Mouse (Mus musculus): Measurements from ENCODE around the gene Amz2. TPM values are rescaled to one million over a fixed set of nuclear protein-coding genes. Genes with fewer than 3 reads are reported as not detected.
A peak's percentile ranks its signal among the peaks of the same experiment; 100 is the strongest.

Gene Amz2
- polyA plus RNA-seq, 1 experiment from 2014 or later = 63.6 TPM

DNA sequence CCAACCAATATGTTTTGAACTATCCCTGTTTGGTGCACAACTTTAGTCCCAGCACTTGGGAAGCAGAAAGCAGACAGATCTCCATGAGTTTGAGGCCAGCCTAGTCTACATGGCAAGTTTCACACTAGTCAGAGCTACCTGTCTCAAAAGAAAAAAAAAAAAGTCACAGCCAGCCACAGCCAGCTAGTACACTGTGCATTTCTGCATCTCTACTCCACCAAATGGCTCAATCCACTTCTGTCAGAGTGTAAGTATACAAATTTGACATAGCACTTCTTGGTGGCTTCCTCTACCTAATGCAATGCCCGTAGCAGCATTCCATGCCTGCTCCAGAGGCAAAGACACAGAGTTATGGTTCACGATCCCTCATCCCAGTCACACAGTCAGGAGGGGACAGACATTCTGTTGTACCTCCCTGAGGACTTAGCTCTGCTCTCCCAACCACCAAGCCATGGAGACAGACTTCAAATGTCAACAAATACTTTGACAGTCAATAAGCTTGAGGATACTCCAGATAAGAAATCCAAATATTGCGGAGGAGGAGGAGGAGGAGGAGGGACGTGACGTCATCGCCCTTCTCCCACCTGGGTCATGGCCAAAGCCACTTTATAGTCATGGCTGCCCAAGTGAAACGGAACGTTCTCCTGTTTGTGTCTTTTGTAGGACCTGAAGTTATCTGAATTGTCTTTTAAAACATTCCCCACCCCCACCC lies 8.9 kb upstream of the Amz2 start:
- Histone ChIP-seq H3K27ac (replicated peaks; ENCODE audit: low read depth, low read length) (no peak overlapping the region), H3K4me3 (replicated peaks; ENCODE audit: low read depth, low read length) (no peak overlapping the region), H3K4me2 (ENCODE audit: low read length) (no peak overlapping the region), H3K27me3 (ENCODE audit: control insufficient read depth, insufficient read depth, low read length) (no peaks in the 10 kb centered on the region), H3K9ac (replicated peaks; ENCODE audit: low read length) (no peak overlapping the region), H3K4me1 (ENCODE audit: control insufficient read depth, insufficient read depth, low read length) (no peaks in the 10 kb centered on the region), H3K9me3 (ENCODE audit: control insufficient read depth, low read length) (no peaks in the 10 kb centered on the region), H3K36me3 (ENCODE audit: control insufficient read depth, insufficient read depth, low read length) (no peaks in the 10 kb centered on the region)
- DNase-seq (no peak), ATAC-seq (ENCODE audit: low FRiP score, low TSS enrichment) (no peak)
- 85% methylated on average over 8 of the region's 8 CpGs for WGBS

DNA sequence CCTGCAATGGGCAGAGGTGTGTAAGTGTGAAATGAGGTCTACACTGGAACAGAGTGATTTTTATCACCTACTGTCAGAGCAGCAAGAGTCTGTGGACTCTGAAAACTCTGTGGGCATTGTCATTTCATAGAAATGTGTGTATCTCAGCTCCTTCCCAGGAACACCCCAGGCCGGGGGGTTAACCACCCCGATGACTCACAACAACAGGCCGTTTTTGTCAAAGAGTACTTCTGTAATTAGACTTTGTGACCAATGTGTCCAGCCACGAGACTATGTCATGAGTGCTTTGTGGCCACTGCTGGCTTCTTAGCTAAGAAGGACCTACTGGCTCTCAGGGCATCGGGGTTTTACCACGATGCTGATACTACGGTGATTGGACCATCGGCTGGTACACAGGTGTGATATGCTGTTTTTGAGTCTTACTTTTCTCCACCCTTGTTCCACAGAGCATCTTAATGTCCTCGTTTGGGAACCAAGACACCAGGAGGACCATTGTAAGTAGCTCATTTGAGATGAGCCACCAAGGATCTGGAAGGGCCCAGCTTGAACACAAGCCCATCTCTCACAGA lies 8.2 kb upstream of the Amz2 start:
- no peak for ATAC-seq (ENCODE audit: low FRiP score, low TSS enrichment)
- Histone ChIP-seq H3K4me1 (ENCODE audit: control insufficient read depth, insufficient read depth, low read length) (no peaks in the 10 kb centered on the region), H3K9ac (replicated peaks; ENCODE audit: low read length) (no peak overlapping the region), H3K4me2 (ENCODE audit: low read length) (no peak overlapping the region), H3K27me3 (ENCODE audit: control insufficient read depth, insufficient read depth, low read length) (no peaks in the 10 kb centered on the region), H3K9me3 (ENCODE audit: control insufficient read depth, low read length) (no peaks in the 10 kb centered on the region), H3K4me3 (replicated peaks; ENCODE audit: low read depth, low read length) (no peak overlapping the region), H3K27ac (replicated peaks; ENCODE audit: low read depth, low read length) (no peak overlapping the region), H3K36me3 (ENCODE audit: control insufficient read depth, insufficient read depth, low read length) (no peaks in the 10 kb centered on the region)
- DNase-seq = no peak
- 92% methylated on average over 9 of the region's 9 CpGs for WGBS

DNA sequence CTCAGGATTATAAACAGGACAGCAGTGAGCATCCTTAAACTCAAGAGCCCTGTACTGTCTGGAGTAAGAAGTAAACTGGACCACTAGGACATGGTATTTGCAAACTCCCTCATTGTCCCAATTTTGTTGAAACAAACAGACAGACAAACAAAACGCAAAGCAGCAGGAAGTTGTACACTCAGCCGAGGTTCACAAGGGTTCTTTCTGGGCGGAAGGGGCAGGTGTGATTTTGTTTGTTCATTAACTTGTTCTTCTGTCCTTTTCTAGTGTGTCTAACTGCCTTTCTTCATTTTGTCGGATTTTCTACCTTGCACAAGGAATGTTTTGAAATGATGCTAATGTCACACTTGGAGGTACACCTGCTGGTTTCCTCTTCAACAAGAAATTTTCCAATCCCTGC lies 6.3 kb upstream of the Amz2 start:
- 52% methylated on average over 4 of the region's 4 CpGs for WGBS
- H3K4me1 ChIP-seq (ENCODE audit: control insufficient read depth, insufficient read depth, low read length) = no peaks in the 10 kb centered on the region
- ATAC-seq (ENCODE audit: low FRiP score, low TSS enrichment) = no peak
- H3K27me3 ChIP-seq (ENCODE audit: control insufficient read depth, insufficient read depth, low read length) = no peaks in the 10 kb centered on the region
- H3K27ac ChIP-seq (replicated peaks; ENCODE audit: low read depth, low read length) = no peak overlapping the region
- H3K4me3 ChIP-seq (replicated peaks; ENCODE audit: low read depth, low read length) = no peak overlapping the region
- no peak overlapping the region for H3K9ac ChIP-seq (replicated peaks; ENCODE audit: low read length)
- H3K4me2 ChIP-seq (ENCODE audit: low read length) = no peak overlapping the region
- no peaks in the 10 kb centered on the region for H3K36me3 ChIP-seq (ENCODE audit: control insufficient read depth, insufficient read depth, low read length)
- no peaks in the 10 kb centered on the region for H3K9me3 ChIP-seq (ENCODE audit: control insufficient read depth, low read length)
- DNase-seq = no peak

DNA sequence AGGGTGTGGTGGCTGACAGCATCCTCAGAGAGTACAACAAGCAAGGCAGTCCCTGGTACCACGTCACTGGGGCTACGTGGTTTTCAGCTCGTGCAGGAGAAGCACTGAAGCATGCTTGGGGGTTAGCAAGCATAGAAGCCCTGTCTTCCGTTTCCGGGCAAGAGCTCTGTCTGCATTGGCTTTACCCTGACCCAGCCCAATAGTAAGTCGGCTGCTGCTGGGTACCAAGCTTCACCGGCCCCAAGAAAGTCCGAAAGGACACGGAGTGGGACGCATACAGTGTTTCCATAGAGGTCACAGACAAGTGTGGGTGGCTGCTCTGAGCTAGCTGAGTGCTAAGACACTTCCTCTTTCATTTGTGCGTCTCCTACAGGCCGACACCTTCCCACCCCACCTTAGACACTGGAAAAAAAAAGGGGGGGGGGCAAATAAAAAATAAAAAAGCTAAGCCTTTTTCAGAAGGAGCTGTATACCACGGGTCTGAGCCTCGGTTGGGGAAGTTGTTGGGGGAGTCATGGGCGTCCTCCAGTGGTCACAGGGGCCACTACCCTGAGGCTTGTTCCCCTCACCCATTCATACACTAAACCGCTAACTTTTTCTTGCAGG lies 5.7 kb upstream of the Amz2 start:
- H3K4me2 ChIP-seq (ENCODE audit: low read length) = no peak overlapping the region
- no peaks in the 10 kb centered on the region for H3K9me3 ChIP-seq (ENCODE audit: control insufficient read depth, low read length)
- ATAC-seq (ENCODE audit: low FRiP score, low TSS enrichment) (no peak), DNase-seq (peak; percentile 13)
- no peaks in the 10 kb centered on the region for H3K4me1 ChIP-seq (ENCODE audit: control insufficient read depth, insufficient read depth, low read length)
- 41% methylated on average over 16 of the region's 16 CpGs for WGBS
- H3K36me3 ChIP-seq (ENCODE audit: control insufficient read depth, insufficient read depth, low read length) = no peaks in the 10 kb centered on the region
- no peak overlapping the region for H3K4me3 ChIP-seq (replicated peaks; ENCODE audit: low read depth, low read length)
- no peak overlapping the region for H3K27ac ChIP-seq (replicated peaks; ENCODE audit: low read depth, low read length)
- H3K27me3 ChIP-seq (ENCODE audit: control insufficient read depth, insufficient read depth, low read length) = no peaks in the 10 kb centered on the region
- H3K9ac ChIP-seq (replicated peaks; ENCODE audit: low read length) = no peak overlapping the region

DNA sequence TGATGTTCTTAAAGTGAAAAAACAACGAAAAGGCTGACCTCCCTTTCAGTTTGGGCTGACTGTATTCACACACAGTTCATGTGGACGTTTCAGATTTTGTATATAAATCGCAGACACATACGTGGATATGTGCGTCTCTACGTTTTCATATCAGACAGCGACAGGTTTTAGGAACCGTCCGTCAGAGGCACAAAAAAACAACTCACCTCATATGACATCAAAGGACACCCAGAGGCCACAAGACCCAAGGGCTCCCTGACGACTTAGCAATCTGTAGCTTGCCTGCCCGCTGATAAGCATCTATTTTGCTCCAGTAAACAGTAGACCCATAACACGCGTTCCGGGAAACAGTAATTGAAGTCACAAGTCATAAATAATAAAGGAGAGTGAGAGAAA lies 5.2 kb upstream of the Amz2 start:
- H3K4me3 ChIP-seq (replicated peaks; ENCODE audit: low read depth, low read length) = no peak overlapping the region
- WGBS = 89% methylated on average over 14 of the region's 14 CpGs
- H3K27ac ChIP-seq (replicated peaks; ENCODE audit: low read depth, low read length) = no peak overlapping the region
- no peaks in the 10 kb centered on the region for H3K9me3 ChIP-seq (ENCODE audit: control insufficient read depth, low read length)
- H3K4me2 ChIP-seq (ENCODE audit: low read length) = no peak overlapping the region
- ATAC-seq (ENCODE audit: low FRiP score, low TSS enrichment) = no peak
- no peaks in the 10 kb centered on the region for H3K27me3 ChIP-seq (ENCODE audit: control insufficient read depth, insufficient read depth, low read length)
- no peak overlapping the region for H3K9ac ChIP-seq (replicated peaks; ENCODE audit: low read length)
- H3K4me1 ChIP-seq (ENCODE audit: control insufficient read depth, insufficient read depth, low read length) = 0 out of 2 replicates have a peak, but pooled peaks cover 3% of the 10 kb centered on the region
- DNase-seq = no peak
- H3K36me3 ChIP-seq (ENCODE audit: control insufficient read depth, insufficient read depth, low read length) = no peaks in the 10 kb centered on the region

DNA sequence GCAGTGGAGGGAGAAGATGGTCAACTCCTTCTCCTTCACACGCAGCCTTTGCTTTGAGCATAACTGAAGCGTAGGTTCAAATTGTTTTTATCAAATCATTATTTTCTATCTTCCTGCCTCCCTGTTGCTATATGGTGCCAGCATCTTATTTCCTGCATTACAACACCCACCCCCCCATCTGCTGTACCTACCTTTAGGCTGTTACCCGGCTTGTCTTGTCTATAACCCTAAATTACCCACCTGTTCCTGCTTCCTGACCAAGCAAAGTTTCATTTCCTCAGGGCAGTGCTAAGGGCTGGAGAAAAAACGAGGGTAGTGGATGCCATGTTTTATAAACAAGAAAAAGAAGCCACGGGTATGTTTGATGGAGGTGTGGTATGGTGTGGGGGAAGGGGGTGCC lies 4.5 kb upstream of the Amz2 start:
- DNase-seq (no peak), ATAC-seq (ENCODE audit: low FRiP score, low TSS enrichment) (no peak)
- Histone ChIP-seq H3K4me2 (ENCODE audit: low read length) (no peak overlapping the region), H3K4me1 (ENCODE audit: control insufficient read depth, insufficient read depth, low read length) (0 out of 2 replicates have a peak, but pooled peaks cover 3% of the 10 kb centered on the region), H3K27ac (replicated peaks; ENCODE audit: low read depth, low read length) (no peak overlapping the region), H3K36me3 (ENCODE audit: control insufficient read depth, insufficient read depth, low read length) (no peaks in the 10 kb centered on the region), H3K4me3 (replicated peaks; ENCODE audit: low read depth, low read length) (no peak overlapping the region), H3K27me3 (ENCODE audit: control insufficient read depth, insufficient read depth, low read length) (no peaks in the 10 kb centered on the region), H3K9me3 (ENCODE audit: control insufficient read depth, low read length) (no peaks in the 10 kb centered on the region), H3K9ac (replicated peaks; ENCODE audit: low read length) (no peak overlapping the region)
- WGBS = 85% methylated on average over 5 of the region's 5 CpGs

DNA sequence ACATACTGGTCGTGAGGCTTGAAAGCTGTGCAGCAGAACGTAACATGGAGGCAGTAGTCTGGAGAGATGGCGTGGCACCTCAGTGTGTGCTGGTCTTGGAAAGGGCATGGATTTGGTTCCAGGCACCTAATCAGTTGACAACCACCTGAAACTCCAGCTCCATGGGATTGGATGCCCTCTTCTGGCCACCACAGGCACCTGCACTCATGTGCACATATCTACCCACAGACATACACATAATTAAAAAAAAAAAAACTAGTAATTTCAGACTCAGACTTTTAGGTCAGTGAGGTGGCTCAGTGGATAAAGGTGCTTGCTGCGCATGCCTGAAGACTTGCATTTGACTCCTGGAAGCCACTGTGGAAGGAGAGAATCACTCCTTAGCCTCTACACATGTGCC lies 3.5 kb upstream of the Amz2 start:
- Histone ChIP-seq H3K27me3 (ENCODE audit: control insufficient read depth, insufficient read depth, low read length) (no peaks in the 10 kb centered on the region), H3K27ac (replicated peaks; ENCODE audit: low read depth, low read length) (no peak overlapping the region), H3K4me1 (ENCODE audit: control insufficient read depth, insufficient read depth, low read length) (peaks cover 12% of the 10 kb centered on the region), H3K36me3 (ENCODE audit: control insufficient read depth, insufficient read depth, low read length) (no peaks in the 10 kb centered on the region), H3K4me2 (ENCODE audit: low read length) (no peak overlapping the region), H3K9me3 (ENCODE audit: control insufficient read depth, low read length) (no peaks in the 10 kb centered on the region), H3K4me3 (replicated peaks; ENCODE audit: low read depth, low read length) (no peak overlapping the region), H3K9ac (replicated peaks; ENCODE audit: low read length) (no peak overlapping the region)
- no peak for DNase-seq
- no peak for ATAC-seq (ENCODE audit: low FRiP score, low TSS enrichment)
- 97% methylated on average over 4 of the region's 4 CpGs for WGBS

DNA sequence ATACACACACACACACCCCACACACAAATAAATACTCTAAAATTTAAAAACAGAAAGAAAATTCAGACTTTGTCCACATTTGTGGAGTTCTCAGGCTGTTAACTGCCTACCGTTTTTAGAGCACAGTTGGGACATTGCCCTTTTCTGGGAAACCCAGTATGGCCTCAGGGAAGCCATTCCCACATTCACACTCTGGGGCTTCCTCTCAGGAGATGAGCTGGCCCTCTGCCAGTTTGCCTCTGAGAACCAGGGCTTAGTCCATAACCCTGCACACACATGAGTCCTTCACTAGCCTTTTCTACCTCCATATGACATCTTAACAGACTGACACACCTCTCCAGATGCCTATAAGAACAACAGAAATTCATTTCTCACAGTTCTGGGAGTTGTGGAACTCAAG lies 2.5 kb upstream of the Amz2 start:
- peaks cover 14% of the 10 kb centered on the region for H3K4me1 ChIP-seq (ENCODE audit: control insufficient read depth, insufficient read depth, low read length)
- H3K27me3 ChIP-seq (ENCODE audit: control insufficient read depth, insufficient read depth, low read length) = no peaks in the 10 kb centered on the region
- H3K9ac ChIP-seq (replicated peaks; ENCODE audit: low read length) = no peak overlapping the region
- H3K4me3 ChIP-seq (replicated peaks; ENCODE audit: low read depth, low read length) = no peak overlapping the region
- no peak overlapping the region for H3K27ac ChIP-seq (replicated peaks; ENCODE audit: low read depth, low read length)
- 83% methylated on average over 1 of the region's 1 CpGs for WGBS
- ATAC-seq (ENCODE audit: low FRiP score, low TSS enrichment) = no peak
- H3K9me3 ChIP-seq (ENCODE audit: control insufficient read depth, low read length) = no peaks in the 10 kb centered on the region
- H3K4me2 ChIP-seq (ENCODE audit: low read length) = no peak overlapping the region
- no peaks in the 10 kb centered on the region for H3K36me3 ChIP-seq (ENCODE audit: control insufficient read depth, insufficient read depth, low read length)
- DNase-seq = no peak

DNA sequence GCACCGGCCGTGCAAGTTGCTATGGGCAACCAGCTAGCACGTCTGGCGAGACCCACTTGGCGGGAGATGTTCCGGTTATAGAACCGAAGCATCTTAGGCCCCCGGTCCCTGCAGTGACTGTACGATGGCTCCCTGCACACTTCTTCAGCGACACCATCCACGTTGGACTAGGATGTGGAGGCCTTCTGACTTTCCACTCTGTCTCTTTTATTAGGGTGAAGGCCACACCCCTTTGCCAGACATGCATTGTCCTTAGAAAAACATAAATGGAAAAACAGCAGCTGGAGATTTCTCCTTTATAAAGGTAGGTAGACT lies 483 bp downstream of the Amz2 start:
- Histone ChIP-seq H3K27me3 (ENCODE audit: control insufficient read depth, insufficient read depth, low read length) (no peaks in the 10 kb centered on the region), H3K9ac (replicated peaks; ENCODE audit: low read length) (peak overlapping the region; percentile 76), H3K4me2 (ENCODE audit: low read length) (peak overlapping the region; percentile 67), H3K36me3 (ENCODE audit: control insufficient read depth, insufficient read depth, low read length) (peaks cover 27% of the 10 kb centered on the region), H3K4me1 (ENCODE audit: control insufficient read depth, insufficient read depth, low read length) (peaks cover 14% of the 10 kb centered on the region), H3K27ac (replicated peaks; ENCODE audit: low read depth, low read length) (peak overlapping the region; percentile 85), H3K4me3 (replicated peaks; ENCODE audit: low read depth, low read length) (peak overlapping the region; percentile 66), H3K9me3 (ENCODE audit: control insufficient read depth, low read length) (no peaks in the 10 kb centered on the region)
- ATAC-seq (ENCODE audit: low FRiP score, low TSS enrichment) = 0 out of 2 replicates have a peak, but pooled peaks have one; percentile 31
- WGBS = under 1% methylated on average over 11 of the region's 11 CpGs
- DNase-seq = no peak

All from midbrain, embryonic 14.5 days (tissue).